Mouse (Mus musculus) testis, adult 2 months (tissue): ENCODE data around the gene Dnajc11. TPM values are rescaled to one million over a fixed set of nuclear protein-coding genes. Genes with fewer than 3 reads are reported as not detected.

Source experiments
- H3K27ac ChIP-seq: fragments of 200-500 bp; 2 replicates; pipeline ENCODE4 v1.5.1; 2012; ENCODE audit warnings: low read depth, low read length; ENCODE audit not compliant: control insufficient read depth, insufficient read depth
- H3K27me3 ChIP-seq: fragments of 200-500 bp; 2 replicates; pipeline ENCODE4 v1.6.1; 2012; ENCODE audit warnings: mild to moderate bottlenecking, low read length, moderate library complexity; ENCODE audit not compliant: control insufficient read depth, insufficient read depth
- H3K36me3 ChIP-seq: fragments of 200-500 bp; 2 replicates; pipeline ENCODE4 v1.6.1; 2012; ENCODE audit warnings: mild to moderate bottlenecking, low read length; ENCODE audit not compliant: control insufficient read depth, insufficient read depth
- H3K4me1 ChIP-seq: fragments of 200-500 bp; 2 replicates; pipeline ENCODE4 v1.6.1; 2012; ENCODE audit warnings: low read length; ENCODE audit not compliant: control insufficient read depth, insufficient read depth
- H3K4me3 ChIP-seq: fragments of 200-500 bp; 2 replicates; pipeline ENCODE4 v1.5.1; 2012; ENCODE audit warnings: low read depth, mild to moderate bottlenecking, low read length, moderate library complexity, mixed read lengths; ENCODE audit not compliant: control insufficient read depth
- CTCF ChIP-seq: fragments of 200-500 bp; IDR thresholded peaks from 2 replicates; pipeline ENCODE4 v1.5.1; 2012; ENCODE audit warnings: low read depth, mild to moderate bottlenecking, inconsistent platforms, low read length, moderate library complexity; ENCODE audit not compliant: control insufficient read depth, insufficient read depth, insufficient replicate concordance
- POLR2A ChIP-seq: fragments of 200-500 bp; IDR thresholded peaks from 2 replicates; pipeline ENCODE4 v1.6.1; 2012; ENCODE audit warnings: low read depth, mild to moderate bottlenecking, inconsistent platforms, low read length, moderate library complexity; ENCODE audit not compliant: control insufficient read depth
- polyA plus RNA-seq: library from polyadenylated mRNA; depleted of rRNA; stranded (reverse); fragments of >200 nt; gene quantifications from 2 replicates; pipeline ENCODE4 v1.2.3, GENCODE M21; 2012

Gene Dnajc11
- polyA plus RNA-seq, 1 experiment = 31.2 TPM

GRCm38 (mm10) chr4:151900735-151901134 is 32.8 kb upstream of the Dnajc11 start:
- TF ChIP-seq POLR2A (no peak), CTCF (no peak)
- Histone ChIP-seq H3K4me1 (peaks cover 20% of the 10 kb centered on the region), H3K4me3 (no peak overlapping the region), H3K27me3 (no peaks in the 10 kb centered on the region), H3K36me3 (no peaks in the 10 kb centered on the region), H3K27ac (no peak overlapping the region)

GRCm38 (mm10) chr4:151901422-151901821 is 32.1 kb upstream of the Dnajc11 start:
- Histone ChIP-seq H3K36me3 (no peaks in the 10 kb centered on the region), H3K27me3 (no peaks in the 10 kb centered on the region), H3K4me1 (peaks cover 24% of the 10 kb centered on the region), H3K27ac (peak overlapping the region; percentile 5; the same call in 1 of the 2 replicates), H3K4me3 (no peak overlapping the region)
- peak; percentile 87; the same call in 1 of the 2 replicates for TF ChIP-seq CTCF
- TF ChIP-seq POLR2A = no peak

- Histone ChIP-seq H3K4me3 (no peak overlapping the region; the same call in 1 of the 2 replicates), H3K27ac (peak overlapping the region; percentile 90), H3K36me3 (no peaks in the 10 kb centered on the region), H3K4me1 (peaks cover 27% of the 10 kb centered on the region), H3K27me3 (no peaks in the 10 kb centered on the region)
- no peak for TF ChIP-seq POLR2A
- TF ChIP-seq CTCF = no peak
Observed at GRCm38 (mm10) chr4:151902046-151902688, 31.3 kb upstream of the Dnajc11 start.

GRCm38 (mm10) chr4:151902689-151903241 is 30.7 kb upstream of the Dnajc11 start:
- Histone ChIP-seq H3K4me1 (peaks cover 30% of the 10 kb centered on the region), H3K27me3 (no peaks in the 10 kb centered on the region), H3K36me3 (no peaks in the 10 kb centered on the region), H3K27ac (peak overlapping the region; percentile 54), H3K4me3 (no peak overlapping the region)
- TF ChIP-seq CTCF = no peak
- TF ChIP-seq POLR2A = no peak

- Histone ChIP-seq H3K27ac (peak overlapping the region; percentile 23; the same call in 1 of the 2 replicates), H3K4me1 (peaks cover 39% of the 10 kb centered on the region), H3K36me3 (no peaks in the 10 kb centered on the region), H3K4me3 (no peak overlapping the region), H3K27me3 (no peaks in the 10 kb centered on the region)
- TF ChIP-seq POLR2A (no peak), CTCF (no peak)
Observed at GRCm38 (mm10) chr4:151904098-151904497, 29.4 kb upstream of the Dnajc11 start.

- Histone ChIP-seq H3K36me3 (no peaks in the 10 kb centered on the region), H3K4me3 (no peak overlapping the region), H3K27me3 (no peaks in the 10 kb centered on the region), H3K4me1 (peaks cover 35% of the 10 kb centered on the region), H3K27ac (no peak overlapping the region)
- TF ChIP-seq POLR2A = no peak
- TF ChIP-seq CTCF = no peak
Observed at GRCm38 (mm10) chr4:151905621-151906020, 27.9 kb upstream of the Dnajc11 start.

- H3K27me3 ChIP-seq = no peaks in the 10 kb centered on the region
- H3K4me1 ChIP-seq = peaks cover 33% of the 10 kb centered on the region
- TF ChIP-seq POLR2A (no peak; the same call in 1 of the 2 replicates), CTCF (no peak)
- H3K4me3 ChIP-seq = peak overlapping the region; percentile 82
- H3K27ac ChIP-seq = no peak overlapping the region; the same call in 1 of the 2 replicates
- H3K36me3 ChIP-seq = no peaks in the 10 kb centered on the region
Observed at GRCm38 (mm10) chr4:151907577-151908343, 25.7 kb upstream of the Dnajc11 start.
